Mouse (Mus musculus) bone marrow, adult 2 months (tissue): ENCODE data around the gene Acox3.

ENCODE experiments used
- CTCF ChIP-seq: fragments of 200-500 bp; IDR thresholded peaks from 2 replicates; pipeline ENCODE4 v1.5.1; 2011; ENCODE audit warnings: low read length, control low read depth; ENCODE audit not compliant: control insufficient read depth, insufficient read depth
- POLR2A ChIP-seq: fragments of 200-500 bp; IDR thresholded peaks from 2 replicates; pipeline ENCODE4 v1.6.1; 2011; ENCODE audit warnings: low read depth, mild to moderate bottlenecking, control low read depth, low read length, borderline replicate concordance; ENCODE audit not compliant: control insufficient read depth

DNA sequence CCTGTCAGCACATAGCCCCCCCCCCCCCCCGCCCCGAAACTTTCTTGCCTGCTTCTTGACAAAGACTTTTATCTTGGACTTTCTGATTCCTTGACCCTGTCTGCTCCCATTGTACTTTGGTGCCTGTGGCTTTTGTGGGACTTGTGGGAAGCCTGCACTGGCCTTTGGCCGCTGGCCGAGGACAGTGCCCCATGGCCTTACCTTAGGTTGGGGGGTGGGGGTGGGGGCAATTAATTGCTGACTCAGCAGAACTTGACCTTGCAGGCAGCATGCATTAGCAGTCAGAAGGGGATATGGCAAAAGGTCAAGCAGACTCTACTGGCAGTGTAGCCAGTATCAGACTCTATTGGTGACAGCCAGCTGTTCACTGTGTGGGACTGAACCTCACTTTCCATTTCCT, 8.7 kb downstream of the Acox3 start:
- no peak for TF ChIP-seq POLR2A
- TF ChIP-seq CTCF = no peak
